Mouse (Mus musculus): ENCODE data around the gene Pde4c. TPM values are rescaled to one million over a fixed set of nuclear protein-coding genes. Genes with fewer than 3 reads are reported as not detected.

Gene Pde4c
- polyA plus RNA-seq, 1 experiment: 0.10 TPM

DNA sequence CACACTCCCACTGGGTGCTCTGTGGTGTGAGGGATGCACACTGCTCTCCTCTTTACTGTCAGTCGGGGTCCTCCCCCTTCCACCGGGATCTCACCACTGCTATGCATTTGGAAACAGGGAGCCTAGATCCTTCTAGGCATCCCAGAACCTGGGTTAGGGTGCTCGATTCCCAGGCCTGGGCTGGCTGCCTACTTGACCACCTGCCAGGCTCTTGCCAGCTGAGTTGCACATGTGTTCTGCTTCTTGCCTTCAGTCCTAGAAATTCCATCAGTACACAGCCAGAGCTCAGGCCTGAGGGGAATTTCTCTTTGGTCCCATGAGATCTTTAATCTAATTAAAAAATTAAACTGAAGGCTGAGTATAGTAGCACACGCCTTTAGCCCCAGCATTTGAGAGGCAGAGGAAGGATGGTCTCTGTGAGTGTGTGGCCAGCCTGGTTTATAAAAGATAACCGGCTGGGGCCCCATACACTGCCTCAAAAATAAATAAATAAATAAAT, 33.6 kb upstream of the Pde4c start:
- H3K4me2 ChIP-seq (ENCODE audit: low read depth): no peak overlapping the region
- no peaks in the 10 kb centered on the region for H3K36me3 ChIP-seq (ENCODE audit: control insufficient read depth, insufficient read depth)
- TF ChIP-seq POLR2A (IDR thresholded peaks at IDR 0.05; ENCODE audit: insufficient read length, low read depth): no peak
- TF ChIP-seq CEBPB (IDR thresholded peaks at IDR 0.05; ENCODE audit: insufficient read depth, poor library complexity, severe bottlenecking): no peak
- no peak for TF ChIP-seq POLR2AphosphoS2 (IDR thresholded peaks at IDR 0.05; ENCODE audit: insufficient read length, low read depth)
- TF ChIP-seq USF1 (IDR thresholded peaks at IDR 0.05; ENCODE audit: low read depth): no peak
- TF ChIP-seq MYOD1 (IDR thresholded peaks at IDR 0.05; ENCODE audit: control insufficient read depth in 1 of 3, insufficient read length in 2 of 3, low read depth in 2 of 3): no peak
- TF ChIP-seq SRF (IDR thresholded peaks at IDR 0.05; ENCODE audit: control insufficient read depth, insufficient read length, low read depth): no peak
- no peak for TF ChIP-seq TCF3 (IDR thresholded peaks at IDR 0.05; ENCODE audit: insufficient read length, low read depth)
- no peak for TF ChIP-seq E2F4 (IDR thresholded peaks at IDR 0.05; ENCODE audit: insufficient read depth)
- no peak for TF ChIP-seq MAX (IDR thresholded peaks at IDR 0.05; ENCODE audit: low read depth)
- TF ChIP-seq REST (IDR thresholded peaks at IDR 0.05; ENCODE audit: insufficient read depth, insufficient read length): no peak
- TF ChIP-seq MYOG (IDR thresholded peaks at IDR 0.05; ENCODE audit: control insufficient read depth in 1 of 3, insufficient read depth in 1 of 3, insufficient read length in 2 of 3, low read depth in 2 of 3): no peak
- TF ChIP-seq TCF12 (IDR thresholded peaks at IDR 0.05; ENCODE audit: insufficient read depth, poor library complexity, severe bottlenecking): no peak
- no peak overlapping the region for H3K4me3 ChIP-seq
- H3K79me2 ChIP-seq (ENCODE audit: control insufficient read depth, insufficient read depth): no peaks in the 10 kb centered on the region
- no peaks in the 10 kb centered on the region for H3K27me3 ChIP-seq (ENCODE audit: control insufficient read depth, insufficient read depth, insufficient read length)
- H3ac ChIP-seq (ENCODE audit: control insufficient read depth, insufficient read length): no peak overlapping the region

DNA sequence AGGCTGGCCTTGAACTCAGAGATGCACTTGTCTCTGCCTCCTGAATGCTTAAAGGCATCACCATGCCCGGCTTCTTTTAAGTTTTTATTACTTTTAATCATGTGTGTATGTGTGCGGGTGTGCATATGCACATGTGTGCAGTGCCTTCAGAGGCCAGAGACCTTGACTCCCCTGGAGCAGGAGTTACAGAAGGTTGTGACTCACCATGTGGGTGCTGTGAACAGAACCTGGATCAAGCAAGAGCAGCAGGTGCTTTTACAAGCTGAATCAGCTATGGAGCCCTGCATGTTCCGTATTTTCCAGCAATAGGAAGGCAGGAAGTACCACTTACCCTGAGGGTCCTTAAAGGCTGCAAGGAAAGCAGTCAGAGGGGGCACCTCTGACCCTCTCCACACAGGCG, 32.3 kb upstream of the Pde4c start:
- Histone ChIP-seq H3K4me3 (no peak overlapping the region), H3K27me3 (ENCODE audit: control insufficient read depth, insufficient read depth, insufficient read length) (no peaks in the 10 kb centered on the region), H3K36me3 (ENCODE audit: control insufficient read depth, insufficient read depth) (no peaks in the 10 kb centered on the region)

DNA sequence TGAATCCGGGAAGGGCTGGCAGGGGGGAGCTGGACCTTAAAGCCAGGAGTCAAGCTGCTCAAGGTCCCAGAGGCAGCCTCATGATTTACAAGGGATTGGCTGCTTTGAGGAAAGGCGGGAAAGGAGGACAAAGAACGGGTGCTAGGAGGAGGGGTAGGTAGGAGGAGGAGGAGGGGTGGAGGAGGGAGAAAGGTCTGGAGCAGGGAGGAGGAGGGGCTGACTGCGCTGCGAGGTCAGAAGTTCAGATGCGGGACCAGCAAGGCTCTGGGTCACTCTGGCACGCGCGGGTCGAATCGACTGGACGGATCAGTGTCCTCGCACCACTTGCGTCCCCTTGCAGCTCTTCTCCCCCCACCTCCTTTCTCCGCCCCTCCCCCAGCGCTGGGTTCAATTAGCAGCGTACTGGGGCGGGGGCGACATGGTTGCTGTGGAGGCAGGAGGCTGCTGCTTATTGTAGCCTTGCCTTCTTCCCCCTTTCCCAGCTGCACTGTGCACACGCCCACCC, 31.7 kb upstream of the Pde4c start:
- Histone ChIP-seq H3K4me3 (no peak overlapping the region), H3K79me2 (ENCODE audit: control insufficient read depth, insufficient read depth) (no peaks in the 10 kb centered on the region), H3K36me3 (ENCODE audit: control insufficient read depth, insufficient read depth) (no peaks in the 10 kb centered on the region), H3K4me2 (ENCODE audit: low read depth) (no peak overlapping the region), H3ac (ENCODE audit: control insufficient read depth, insufficient read length) (no peak overlapping the region), H3K27me3 (ENCODE audit: control insufficient read depth, insufficient read depth, insufficient read length) (no peaks in the 10 kb centered on the region)
- TF ChIP-seq USF1 (IDR thresholded peaks at IDR 0.05; ENCODE audit: low read depth) (no peak), MYOD1 (IDR thresholded peaks at IDR 0.05; ENCODE audit: control insufficient read depth in 1 of 3, insufficient read length in 2 of 3, low read depth in 2 of 3) (no peak), CEBPB (IDR thresholded peaks at IDR 0.05; ENCODE audit: insufficient read depth, poor library complexity, severe bottlenecking) (no peak), TCF3 (IDR thresholded peaks at IDR 0.05; ENCODE audit: insufficient read length, low read depth) (no peak), SRF (IDR thresholded peaks at IDR 0.05; ENCODE audit: control insufficient read depth, insufficient read length, low read depth) (no peak), MAX (IDR thresholded peaks at IDR 0.05; ENCODE audit: low read depth) (no peak), REST (IDR thresholded peaks at IDR 0.05; ENCODE audit: insufficient read depth, insufficient read length) (no peak)

More for the DNA sequence above, 32.3 kb upstream of the Pde4c start:
- H3K79me2 ChIP-seq (ENCODE audit: control insufficient read depth, insufficient read depth): no peaks in the 10 kb centered on the region
- no peak overlapping the region for H3K4me2 ChIP-seq (ENCODE audit: low read depth)
- no peak for TF ChIP-seq USF1 (IDR thresholded peaks at IDR 0.05; ENCODE audit: low read depth)
- H3ac ChIP-seq (ENCODE audit: control insufficient read depth, insufficient read length): no peak overlapping the region

DNA sequence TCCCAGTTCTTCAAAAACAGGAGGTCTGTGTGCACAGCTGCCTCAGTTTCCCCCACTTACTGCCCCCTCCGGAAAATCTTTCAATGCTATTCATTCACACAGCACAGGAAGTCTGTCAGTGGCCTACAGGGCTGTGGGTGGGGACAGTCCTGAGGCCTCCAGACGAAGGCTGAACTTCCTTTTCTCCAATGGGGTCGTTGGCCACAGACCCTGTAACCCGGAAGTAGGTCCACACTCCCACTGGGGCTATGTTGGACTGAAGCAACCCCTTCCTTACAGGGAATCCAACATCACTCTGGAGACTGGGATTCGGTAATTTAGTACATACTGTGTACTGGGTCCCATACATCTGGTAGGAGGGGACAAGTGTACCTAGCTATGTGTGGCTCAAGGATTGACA, 29.9 kb upstream of the Pde4c start:
- H3ac ChIP-seq (ENCODE audit: control insufficient read depth, insufficient read length): no peak overlapping the region
- H3K4me2 ChIP-seq (ENCODE audit: low read depth): no peak overlapping the region
- H3K27me3 ChIP-seq (ENCODE audit: control insufficient read depth, insufficient read depth, insufficient read length): no peaks in the 10 kb centered on the region
- TF ChIP-seq TCF3 (IDR thresholded peaks at IDR 0.05; ENCODE audit: insufficient read length, low read depth) (no peak), MYOD1 (IDR thresholded peaks at IDR 0.05; ENCODE audit: control insufficient read depth in 1 of 3, insufficient read length in 2 of 3, low read depth in 2 of 3) (no peak), POLR2AphosphoS2 (IDR thresholded peaks at IDR 0.05; ENCODE audit: insufficient read length, low read depth) (no peak), MAX (IDR thresholded peaks at IDR 0.05; ENCODE audit: low read depth) (no peak), CEBPB (IDR thresholded peaks at IDR 0.05; ENCODE audit: insufficient read depth, poor library complexity, severe bottlenecking) (no peak), POLR2A (IDR thresholded peaks at IDR 0.05; ENCODE audit: insufficient read length, low read depth) (no peak), USF1 (IDR thresholded peaks at IDR 0.05; ENCODE audit: low read depth) (no peak), MYOG (IDR thresholded peaks at IDR 0.05; ENCODE audit: control insufficient read depth in 1 of 3, insufficient read depth in 1 of 3, insufficient read length in 2 of 3, low read depth in 2 of 3) (no peak), REST (IDR thresholded peaks at IDR 0.05; ENCODE audit: insufficient read depth, insufficient read length) (no peak), E2F4 (IDR thresholded peaks at IDR 0.05; ENCODE audit: insufficient read depth) (no peak), TCF12 (IDR thresholded peaks at IDR 0.05; ENCODE audit: insufficient read depth, poor library complexity, severe bottlenecking) (no peak), SRF (IDR thresholded peaks at IDR 0.05; ENCODE audit: control insufficient read depth, insufficient read length, low read depth) (no peak)
- no peaks in the 10 kb centered on the region for H3K36me3 ChIP-seq (ENCODE audit: control insufficient read depth, insufficient read depth)
- no peak overlapping the region for H3K4me3 ChIP-seq
- H3K79me2 ChIP-seq (ENCODE audit: control insufficient read depth, insufficient read depth): no peaks in the 10 kb centered on the region

DNA sequence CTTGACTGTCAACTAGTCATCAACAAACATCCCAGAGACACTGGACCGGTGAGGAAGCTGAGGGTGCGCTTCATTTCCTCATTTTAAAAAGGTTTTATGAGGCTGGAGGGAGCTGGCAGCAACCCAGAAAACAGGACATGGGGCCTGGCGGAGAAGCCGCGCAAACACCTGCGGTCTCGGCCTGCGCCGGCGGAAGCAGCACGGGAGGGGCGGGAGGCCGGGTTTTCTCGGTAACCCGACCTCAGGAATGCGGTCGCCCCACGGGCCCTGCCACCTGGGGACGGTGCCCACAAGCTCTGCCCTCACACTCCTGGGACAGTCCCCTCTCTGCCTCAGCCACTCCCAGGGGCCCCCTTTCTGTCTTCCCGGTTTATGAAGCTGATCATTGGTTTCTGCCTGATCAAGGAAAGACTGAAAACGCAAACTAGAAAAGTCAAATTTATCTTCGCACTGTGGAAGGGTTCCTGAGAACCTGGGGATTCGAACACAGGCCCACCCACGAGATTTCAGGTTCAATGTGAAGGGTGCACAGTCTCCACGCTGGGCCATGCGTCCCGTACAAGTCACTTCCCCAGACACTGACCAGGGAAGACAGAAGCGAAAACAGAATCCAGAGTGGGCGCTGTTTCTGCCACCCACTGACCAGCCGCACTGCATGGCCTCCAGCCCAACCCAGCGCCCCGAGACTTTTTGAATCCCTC, 28.1 kb upstream of the Pde4c start:
- Histone ChIP-seq H3K4me3 (no peak overlapping the region), H3ac (ENCODE audit: control insufficient read depth, insufficient read length) (no peak overlapping the region), H3K36me3 (ENCODE audit: control insufficient read depth, insufficient read depth) (no peaks in the 10 kb centered on the region), H3K79me2 (ENCODE audit: control insufficient read depth, insufficient read depth) (peaks cover 9% of the 10 kb centered on the region), H3K4me2 (ENCODE audit: low read depth) (no peak overlapping the region), H3K27me3 (ENCODE audit: control insufficient read depth, insufficient read depth, insufficient read length) (no peaks in the 10 kb centered on the region)
- TF ChIP-seq E2F4 (IDR thresholded peaks at IDR 0.05; ENCODE audit: insufficient read depth) (no peak), TCF3 (IDR thresholded peaks at IDR 0.05; ENCODE audit: insufficient read length, low read depth) (no peak), POLR2A (IDR thresholded peaks at IDR 0.05; ENCODE audit: insufficient read length, low read depth) (no peak)

All from myocyte (in vitro differentiated cells).